Mouse (Mus musculus): ENCODE measurements around the gene Thsd4. TPM values are rescaled to one million over a fixed set of nuclear protein-coding genes. Genes with fewer than 3 reads are reported as not detected.

Thsd4 gene
- polyA plus RNA-seq, 1 experiment: 1.7 TPM

DNA sequence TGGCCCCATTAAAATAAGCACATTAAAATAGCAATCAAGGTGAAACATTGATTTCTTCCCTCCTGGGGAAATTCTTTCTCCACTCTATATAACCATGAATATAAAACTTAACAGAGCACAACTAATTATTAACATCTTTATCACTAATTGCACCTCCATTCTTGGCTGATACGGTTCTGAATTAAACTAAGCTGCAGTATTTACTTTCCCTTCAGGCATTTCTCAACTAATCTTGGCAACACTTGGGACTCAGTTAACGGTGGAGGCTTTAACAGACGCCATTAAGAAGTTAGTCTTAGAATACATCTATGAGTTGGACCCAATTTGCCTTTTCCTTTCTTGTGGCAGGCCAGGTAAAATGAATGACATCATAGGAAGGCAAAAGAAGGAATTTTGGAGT is 125.8 kb downstream of the Thsd4 start:
- no peak overlapping the region for H3ac ChIP-seq (ENCODE audit: control insufficient read depth, insufficient read length)
- no peaks in the 10 kb centered on the region for H3K36me3 ChIP-seq (ENCODE audit: control insufficient read depth, insufficient read depth)
- TF ChIP-seq SRF (IDR thresholded peaks at IDR 0.05; ENCODE audit: control insufficient read depth, insufficient read length, low read depth) (no peak), MAX (IDR thresholded peaks at IDR 0.05; ENCODE audit: low read depth) (no peak)
- no peak overlapping the region for H3K4me2 ChIP-seq (ENCODE audit: low read depth)
- no peak overlapping the region for H3K4me3 ChIP-seq
- H3K79me2 ChIP-seq (ENCODE audit: control insufficient read depth, insufficient read depth): no peaks in the 10 kb centered on the region
- H3K27me3 ChIP-seq (ENCODE audit: control insufficient read depth, insufficient read depth, insufficient read length): no peaks in the 10 kb centered on the region

DNA sequence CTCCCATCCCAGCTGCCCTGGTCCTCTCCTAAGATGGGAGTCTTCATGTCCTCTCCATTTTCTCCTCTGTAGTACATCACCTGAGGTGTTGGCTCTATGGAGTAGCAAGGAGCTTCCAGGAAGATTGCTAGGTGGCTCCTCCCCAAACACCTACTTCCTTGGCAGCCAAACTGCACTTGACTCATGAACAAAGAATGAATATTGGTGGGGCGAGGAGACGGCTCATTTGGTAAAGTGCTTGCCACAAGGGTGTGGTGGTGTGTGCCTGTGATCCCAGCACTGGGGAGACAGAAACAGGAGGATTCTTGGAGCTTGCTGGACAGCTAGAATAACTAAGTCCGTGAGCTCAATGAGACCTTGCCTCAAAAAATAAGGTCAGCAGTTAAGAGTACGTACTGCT is 128.9 kb downstream of the Thsd4 start:
- Histone ChIP-seq H3ac (ENCODE audit: control insufficient read depth, insufficient read length) (no peak overlapping the region), H3K79me2 (ENCODE audit: control insufficient read depth, insufficient read depth) (no peaks in the 10 kb centered on the region), H3K27me3 (ENCODE audit: control insufficient read depth, insufficient read depth, insufficient read length) (no peaks in the 10 kb centered on the region), H3K4me2 (ENCODE audit: low read depth) (no peak overlapping the region), H3K36me3 (ENCODE audit: control insufficient read depth, insufficient read depth) (no peaks in the 10 kb centered on the region), H3K4me3 (no peak overlapping the region)
- TF ChIP-seq USF1 (IDR thresholded peaks at IDR 0.05; ENCODE audit: low read depth) (no peak), MAX (IDR thresholded peaks at IDR 0.05; ENCODE audit: low read depth) (no peak)

DNA sequence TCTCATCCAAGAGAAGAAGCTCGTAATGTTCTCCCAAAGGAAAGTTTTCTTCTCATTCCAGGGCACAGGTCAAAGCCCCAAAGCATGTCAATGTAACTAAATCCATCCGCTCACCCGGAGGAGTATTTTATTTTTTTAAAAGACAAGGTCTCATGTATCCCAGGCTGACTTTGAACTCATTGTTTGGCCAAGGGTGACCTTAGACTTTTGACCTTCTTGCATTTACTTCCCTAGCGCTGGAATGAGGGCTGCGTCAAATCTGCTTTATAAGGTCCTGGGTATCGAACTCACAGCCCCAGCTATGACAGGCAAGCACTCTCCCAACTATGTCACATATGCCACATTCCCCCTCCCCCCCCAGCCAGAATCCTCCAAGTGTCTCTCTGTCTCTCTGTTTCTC is 137.1 kb downstream of the Thsd4 start:
- Histone ChIP-seq H3K79me2 (ENCODE audit: control insufficient read depth, insufficient read depth) (no peaks in the 10 kb centered on the region), H3K4me3 (no peak overlapping the region), H3K4me2 (ENCODE audit: low read depth) (no peak overlapping the region), H3K36me3 (ENCODE audit: control insufficient read depth, insufficient read depth) (no peaks in the 10 kb centered on the region), H3K27me3 (ENCODE audit: control insufficient read depth, insufficient read depth, insufficient read length) (no peaks in the 10 kb centered on the region), H3ac (ENCODE audit: control insufficient read depth, insufficient read length) (no peak overlapping the region)
- TF ChIP-seq MYOD1 (IDR thresholded peaks at IDR 0.05; ENCODE audit: control insufficient read depth in 1 of 3, insufficient read length in 2 of 3, low read depth in 2 of 3) (no peak), POLR2A (IDR thresholded peaks at IDR 0.05; ENCODE audit: insufficient read length, low read depth) (no peak), CEBPB (IDR thresholded peaks at IDR 0.05; ENCODE audit: insufficient read depth, poor library complexity, severe bottlenecking) (no peak), TCF3 (IDR thresholded peaks at IDR 0.05; ENCODE audit: insufficient read length, low read depth) (no peak), REST (IDR thresholded peaks at IDR 0.05; ENCODE audit: insufficient read depth, insufficient read length) (no peak), TCF12 (IDR thresholded peaks at IDR 0.05; ENCODE audit: insufficient read depth, poor library complexity, severe bottlenecking) (no peak), USF1 (IDR thresholded peaks at IDR 0.05; ENCODE audit: low read depth) (no peak), E2F4 (IDR thresholded peaks at IDR 0.05; ENCODE audit: insufficient read depth) (no peak), SRF (IDR thresholded peaks at IDR 0.05; ENCODE audit: control insufficient read depth, insufficient read length, low read depth) (no peak), POLR2AphosphoS2 (IDR thresholded peaks at IDR 0.05; ENCODE audit: insufficient read length, low read depth) (no peak), MYOG (IDR thresholded peaks at IDR 0.05; ENCODE audit: control insufficient read depth in 1 of 3, insufficient read depth in 1 of 3, insufficient read length in 2 of 3, low read depth in 2 of 3) (no peak), MAX (IDR thresholded peaks at IDR 0.05; ENCODE audit: low read depth) (no peak)

DNA sequence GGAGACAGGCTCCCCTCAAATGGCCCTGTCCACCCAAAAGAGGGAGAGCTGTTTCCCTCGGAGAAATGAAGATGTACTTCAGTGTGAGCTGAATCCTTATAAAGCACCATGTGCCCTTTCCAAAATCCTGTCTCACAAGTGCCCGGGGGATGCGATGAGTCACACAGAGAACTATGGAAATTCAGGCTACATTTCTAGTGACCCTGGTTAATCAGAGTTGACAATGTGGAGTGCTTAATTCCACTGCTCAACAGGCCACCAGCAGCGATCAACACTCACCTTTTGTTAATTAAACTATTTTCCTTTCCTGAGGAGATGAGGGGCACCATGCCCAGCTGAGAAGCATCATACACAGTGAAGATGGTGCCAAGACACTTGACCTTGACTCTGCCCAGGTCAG is 138.9 kb downstream of the Thsd4 start:
- TF ChIP-seq MYOG (IDR thresholded peaks at IDR 0.05; ENCODE audit: control insufficient read depth in 1 of 3, insufficient read depth in 1 of 3, insufficient read length in 2 of 3, low read depth in 2 of 3) (no peak), USF1 (IDR thresholded peaks at IDR 0.05; ENCODE audit: low read depth) (no peak), TCF3 (IDR thresholded peaks at IDR 0.05; ENCODE audit: insufficient read length, low read depth) (no peak), POLR2A (IDR thresholded peaks at IDR 0.05; ENCODE audit: insufficient read length, low read depth) (no peak), TCF12 (IDR thresholded peaks at IDR 0.05; ENCODE audit: insufficient read depth, poor library complexity, severe bottlenecking) (no peak), MAX (IDR thresholded peaks at IDR 0.05; ENCODE audit: low read depth) (no peak), REST (IDR thresholded peaks at IDR 0.05; ENCODE audit: insufficient read depth, insufficient read length) (no peak), E2F4 (IDR thresholded peaks at IDR 0.05; ENCODE audit: insufficient read depth) (no peak), CEBPB (IDR thresholded peaks at IDR 0.05; ENCODE audit: insufficient read depth, poor library complexity, severe bottlenecking) (no peak), SRF (IDR thresholded peaks at IDR 0.05; ENCODE audit: control insufficient read depth, insufficient read length, low read depth) (no peak), POLR2AphosphoS2 (IDR thresholded peaks at IDR 0.05; ENCODE audit: insufficient read length, low read depth) (no peak), MYOD1 (IDR thresholded peaks at IDR 0.05; ENCODE audit: control insufficient read depth in 1 of 3, insufficient read length in 2 of 3, low read depth in 2 of 3) (no peak)
- no peaks in the 10 kb centered on the region for H3K79me2 ChIP-seq (ENCODE audit: control insufficient read depth, insufficient read depth)
- no peak overlapping the region for H3K4me2 ChIP-seq (ENCODE audit: low read depth)
- no peaks in the 10 kb centered on the region for H3K27me3 ChIP-seq (ENCODE audit: control insufficient read depth, insufficient read depth, insufficient read length)
- H3ac ChIP-seq (ENCODE audit: control insufficient read depth, insufficient read length): no peak overlapping the region
- H3K36me3 ChIP-seq (ENCODE audit: control insufficient read depth, insufficient read depth): no peaks in the 10 kb centered on the region
- H3K4me3 ChIP-seq: no peak overlapping the region

DNA sequence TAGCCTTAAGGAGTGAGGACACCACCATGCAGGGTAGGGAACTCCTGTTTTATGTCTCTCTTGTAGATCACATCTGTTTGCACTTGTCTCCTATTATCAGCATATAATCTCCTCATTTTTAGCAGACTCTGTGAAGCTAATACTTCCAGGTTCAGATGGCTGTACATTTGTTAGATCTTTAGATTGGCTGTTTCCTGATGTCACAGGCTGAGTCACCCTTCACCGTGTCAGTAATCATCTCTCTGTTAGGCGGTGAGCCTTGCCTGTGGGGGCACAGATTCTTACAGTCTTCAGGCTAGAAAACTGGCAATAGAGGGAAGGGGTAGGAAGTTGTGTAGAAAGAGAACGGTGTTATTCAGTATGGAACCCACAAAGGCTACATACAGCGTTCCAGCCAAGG is 139.3 kb downstream of the Thsd4 start:
- H3ac ChIP-seq (ENCODE audit: control insufficient read depth, insufficient read length): no peak overlapping the region
- no peak for TF ChIP-seq MYOG (IDR thresholded peaks at IDR 0.05; ENCODE audit: control insufficient read depth in 1 of 3, insufficient read depth in 1 of 3, insufficient read length in 2 of 3, low read depth in 2 of 3)
- no peak for TF ChIP-seq MAX (IDR thresholded peaks at IDR 0.05; ENCODE audit: low read depth)
- no peak for TF ChIP-seq SRF (IDR thresholded peaks at IDR 0.05; ENCODE audit: control insufficient read depth, insufficient read length, low read depth)
- TF ChIP-seq REST (IDR thresholded peaks at IDR 0.05; ENCODE audit: insufficient read depth, insufficient read length): no peak
- TF ChIP-seq TCF12 (IDR thresholded peaks at IDR 0.05; ENCODE audit: insufficient read depth, poor library complexity, severe bottlenecking): no peak
- H3K4me2 ChIP-seq (ENCODE audit: low read depth): no peak overlapping the region
- no peaks in the 10 kb centered on the region for H3K79me2 ChIP-seq (ENCODE audit: control insufficient read depth, insufficient read depth)
- no peak overlapping the region for H3K4me3 ChIP-seq
- no peaks in the 10 kb centered on the region for H3K36me3 ChIP-seq (ENCODE audit: control insufficient read depth, insufficient read depth)
- no peaks in the 10 kb centered on the region for H3K27me3 ChIP-seq (ENCODE audit: control insufficient read depth, insufficient read depth, insufficient read length)

All from myocyte (in vitro differentiated cells).